Mouse (Mus musculus) intestine, embryonic 14.5 days (tissue): ENCODE measurements around the gene Hoxa5. TPM values are rescaled to one million over a fixed set of nuclear protein-coding genes. Genes with fewer than 3 reads are reported as not detected.

Experiments
- ATAC-seq: fragments of 200-750 bp; cut with Nextera tagmentation; replicated peaks from 2 replicates; pipeline ENCODE4 v1.8.0; 2017; ENCODE audit warnings: low read depth, moderate number of reproducible peaks, moderate TSS enrichment, moderate library complexity; ENCODE audit not compliant: low FRiP score, low TSS enrichment
- DNase-seq: peaks from one replicate; pipeline ENCODE4 v3.0.0-alpha.2; 2018; ENCODE audit warnings: low spot score
- H3K27ac ChIP-seq: fragments of 300-500 bp; sonication (generic); 2 replicates; pipeline ENCODE4 v1.5.1; 2014; ENCODE audit warnings: low read depth, mild to moderate bottlenecking, control low read depth
- H3K27me3 ChIP-seq: fragments of 300-500 bp; sonication (generic); replicated peaks from 2 replicates; pipeline ENCODE4 v1.6.1; 2014; ENCODE audit warnings: low read length, control low read depth; ENCODE audit not compliant: control insufficient read depth, insufficient read depth
- H3K36me3 ChIP-seq: fragments of 300-500 bp; sonication (generic); 2 replicates; pipeline ENCODE4 v1.6.1; 2014; ENCODE audit warnings: low read length, control low read depth; ENCODE audit not compliant: control insufficient read depth, insufficient read depth
- H3K4me1 ChIP-seq: fragments of 300-500 bp; sonication (generic); replicated peaks from 2 replicates; pipeline ENCODE4 v1.6.1; 2014; ENCODE audit warnings: low read length, control low read depth, mixed read lengths; ENCODE audit not compliant: control insufficient read depth, insufficient read depth
- H3K4me2 ChIP-seq: fragments of 300-500 bp; sonication (generic); 2 replicates; pipeline ENCODE4 v1.6.1; 2014; ENCODE audit warnings: low read length
- H3K4me3 ChIP-seq: fragments of 300-500 bp; sonication (generic); 2 replicates; pipeline ENCODE4 v1.5.1; 2014; ENCODE audit warnings: low read depth, low read length, control low read depth, mixed read lengths
- H3K9ac ChIP-seq: fragments of 300-500 bp; sonication (generic); 2 replicates; pipeline ENCODE4 v1.6.1; 2014; ENCODE audit warnings: mild to moderate bottlenecking, low read length
- H3K9me3 ChIP-seq: fragments of 300-500 bp; sonication (generic); 2 replicates; pipeline ENCODE4 v1.6.1; 2016; ENCODE audit warnings: low read length, control low read depth; ENCODE audit not compliant: control insufficient read depth
- WGBS: fragments of 180-500 bp; shearing (Covaris S2); extraction: QIAGEN DNeasy Blood & Tissue Kit; methylation state at CpG from one replicate; pipeline ENCODE4 v1.1.7; 2014; 5-methylcytosine and 5-hydroxymethylcytosine counted together
- polyA plus RNA-seq: library from polyadenylated mRNA; unstranded; fragments of >200 nt; fragmentation: Nextera tagmentation; extraction: Ambion mirVana; gene quantifications from 2 replicates; pipeline ENCODE4 v1.2.1, GENCODE M21; 2014

Hoxa5 gene
- polyA plus RNA-seq, 1 experiment from 2014 or later: 34.1 TPM

DNA sequence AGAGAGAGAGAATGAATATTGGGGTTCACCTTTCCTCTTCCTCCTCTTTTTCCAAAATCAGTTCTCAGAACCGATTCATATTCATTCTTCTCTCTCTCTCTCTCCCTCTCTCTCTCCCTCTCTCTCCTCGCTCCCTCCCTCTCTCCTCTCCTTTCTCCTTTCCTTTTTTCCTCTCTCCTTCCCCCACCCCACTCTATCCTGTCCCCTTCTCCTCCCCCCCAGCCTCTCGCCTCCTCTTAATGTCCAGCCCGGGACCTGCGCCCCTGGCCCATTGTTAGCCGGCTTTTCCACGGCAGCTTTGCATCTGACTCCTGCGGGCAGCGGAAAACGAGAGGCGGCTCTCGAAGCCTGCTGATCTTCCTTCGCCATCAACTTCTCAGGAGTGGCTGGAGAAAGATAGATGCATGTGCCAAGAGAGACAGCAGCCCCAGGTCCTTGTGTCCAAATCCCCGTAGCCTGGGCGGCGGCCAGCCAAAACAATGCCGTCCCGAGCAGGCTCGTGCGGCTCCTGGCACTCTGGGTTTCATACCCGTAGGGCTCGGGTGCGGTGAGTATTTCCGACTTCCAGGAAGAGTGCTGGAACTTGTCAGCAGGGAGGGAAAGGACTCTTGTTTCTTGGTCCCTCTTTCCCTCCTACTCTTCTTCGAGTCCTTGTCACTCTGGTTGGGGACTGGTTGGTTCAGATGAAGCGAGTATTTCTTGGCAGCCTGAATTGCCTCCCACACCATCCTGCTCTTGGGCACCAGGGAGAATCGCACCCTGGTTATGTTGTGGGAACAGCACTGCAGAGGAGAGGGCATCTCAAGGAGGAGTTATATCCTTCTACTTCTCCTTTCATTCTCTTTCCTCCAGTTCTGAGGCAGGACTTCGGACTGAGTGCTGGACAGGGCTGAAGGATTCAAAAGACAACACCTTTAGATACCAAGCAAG, 38.7 kb downstream of the Hoxa5 start:
- H3K9me3 ChIP-seq: no peaks in the 10 kb centered on the region
- peak overlapping the region; percentile 70 for H3K4me2 ChIP-seq
- H3K36me3 ChIP-seq: peaks cover 4% of the 10 kb centered on the region; the same call in 1 of the 2 replicates
- H3K27ac ChIP-seq: peak overlapping the region; percentile 95
- H3K27me3 ChIP-seq: 0 out of 2 replicates have a peak, but pooled peaks cover 8% of the 10 kb centered on the region
- H3K4me3 ChIP-seq: peak overlapping the region; percentile 59
- H3K9ac ChIP-seq: peak overlapping the region; percentile 87
- peak; percentile 80 for DNase-seq
- no peak for ATAC-seq
- 15% methylated on average over 28 of the region's 28 CpGs for WGBS
- peaks cover 38% of the 10 kb centered on the region for H3K4me1 ChIP-seq

DNA sequence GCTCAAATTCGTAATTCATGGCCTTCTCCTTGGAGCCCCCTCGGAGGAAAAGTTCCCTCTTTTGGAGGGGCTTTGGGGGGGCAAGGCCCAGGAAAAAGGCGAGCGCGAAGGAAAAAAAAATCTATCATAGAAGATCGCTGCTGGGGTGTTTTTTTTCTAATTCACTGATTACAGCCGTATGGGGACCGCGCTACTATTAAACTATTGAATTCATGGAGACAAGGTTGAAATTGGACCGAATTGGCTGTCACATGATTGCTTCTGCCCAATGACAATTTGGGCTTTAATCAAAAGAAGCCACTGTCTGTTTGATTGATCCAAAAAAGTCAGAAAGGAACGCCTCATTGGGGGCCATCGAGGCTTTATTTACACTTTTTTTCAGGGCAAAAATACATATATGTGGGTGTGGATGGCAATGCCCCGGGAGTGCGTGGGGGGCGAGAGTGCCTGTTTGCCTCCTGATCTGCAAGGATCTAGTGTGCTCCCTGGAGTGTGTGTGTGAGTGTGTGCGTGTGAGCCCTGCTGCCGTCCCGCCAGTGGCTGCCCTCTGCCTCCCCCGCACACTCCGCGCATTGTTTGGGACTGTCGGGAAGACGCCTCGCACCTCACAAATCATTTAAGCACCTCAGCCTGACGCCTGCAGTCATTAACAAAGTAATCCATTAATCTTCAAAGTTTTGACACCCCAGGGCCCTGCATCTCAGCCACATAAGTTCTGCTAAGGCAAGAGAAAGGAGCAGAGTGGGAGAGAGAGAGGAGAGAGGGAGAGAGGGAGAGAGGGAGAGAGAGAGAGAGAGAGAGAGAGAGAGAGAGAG, 39.6 kb downstream of the Hoxa5 start, which contains the start of gene Hoxa2:
Gene Hoxa2 (minus strand): TSS at position 206 of the 815 bp plus-strand sequence.
- H3K4me3 ChIP-seq: peak within 1 kb of the TSS; percentile 59
- 10% methylated on average over 25 of the region's 25 CpGs for WGBS
- H3K27ac ChIP-seq: peak within 1 kb of the TSS; percentile 95
- peaks cover 4% of the 10 kb centered on the region; the same call in 1 of the 2 replicates for H3K36me3 ChIP-seq
- DNase-seq (peak; percentile 82), ATAC-seq (no peak)
- H3K9ac ChIP-seq: peak within 1 kb of the TSS; percentile 87
- peak within 1 kb of the TSS; percentile 70 for H3K4me2 ChIP-seq
- H3K9me3 ChIP-seq: no peaks in the 10 kb centered on the region
- H3K27me3 ChIP-seq: 0 out of 2 replicates have a peak, but pooled peaks cover 8% of the 10 kb centered on the region
- H3K4me1 ChIP-seq: peaks cover 38% of the 10 kb centered on the region

DNA sequence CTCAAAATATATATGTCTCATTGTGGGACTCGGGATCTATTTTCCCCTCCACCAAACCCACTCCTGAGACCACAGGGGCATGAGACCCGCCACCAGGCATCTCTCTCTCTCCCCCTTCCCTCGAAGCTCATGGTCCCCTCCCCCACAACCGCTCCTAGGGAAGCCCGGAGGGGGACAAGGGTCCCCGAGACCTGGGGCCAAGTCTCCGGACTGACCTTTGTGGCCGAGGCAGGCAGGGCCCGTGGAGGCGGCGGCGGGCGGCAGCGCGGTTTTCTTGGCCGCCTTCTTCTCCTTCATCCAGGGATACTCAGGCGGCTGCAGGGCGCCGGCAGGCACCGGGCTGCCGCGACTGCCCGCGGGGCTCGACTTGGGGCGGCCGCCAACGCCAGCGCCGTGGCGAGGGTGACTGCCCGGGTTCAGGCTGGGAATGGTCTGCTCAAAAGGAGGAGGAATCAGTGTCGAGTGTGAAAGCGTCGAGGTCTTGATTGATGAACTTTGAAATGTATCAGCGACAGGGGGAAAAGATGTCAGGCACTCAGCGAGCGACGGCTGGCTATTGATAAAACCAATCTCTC, 40.2 kb downstream of the Hoxa5 start:
- Histone ChIP-seq H3K9ac (peak overlapping the region; percentile 87), H3K9me3 (no peaks in the 10 kb centered on the region), H3K36me3 (peaks cover 4% of the 10 kb centered on the region; the same call in 1 of the 2 replicates), H3K27me3 (0 out of 2 replicates have a peak, but pooled peaks cover 8% of the 10 kb centered on the region), H3K4me3 (peak overlapping the region; percentile 59), H3K4me2 (peak overlapping the region; percentile 70), H3K27ac (peak overlapping the region; percentile 95), H3K4me1 (peaks cover 44% of the 10 kb centered on the region)
- ATAC-seq (0 out of 2 replicates have a peak, but pooled peaks have one; percentile 9), DNase-seq (peak; percentile 83)
- WGBS: 4% methylated on average over 39 of the region's 39 CpGs

DNA sequence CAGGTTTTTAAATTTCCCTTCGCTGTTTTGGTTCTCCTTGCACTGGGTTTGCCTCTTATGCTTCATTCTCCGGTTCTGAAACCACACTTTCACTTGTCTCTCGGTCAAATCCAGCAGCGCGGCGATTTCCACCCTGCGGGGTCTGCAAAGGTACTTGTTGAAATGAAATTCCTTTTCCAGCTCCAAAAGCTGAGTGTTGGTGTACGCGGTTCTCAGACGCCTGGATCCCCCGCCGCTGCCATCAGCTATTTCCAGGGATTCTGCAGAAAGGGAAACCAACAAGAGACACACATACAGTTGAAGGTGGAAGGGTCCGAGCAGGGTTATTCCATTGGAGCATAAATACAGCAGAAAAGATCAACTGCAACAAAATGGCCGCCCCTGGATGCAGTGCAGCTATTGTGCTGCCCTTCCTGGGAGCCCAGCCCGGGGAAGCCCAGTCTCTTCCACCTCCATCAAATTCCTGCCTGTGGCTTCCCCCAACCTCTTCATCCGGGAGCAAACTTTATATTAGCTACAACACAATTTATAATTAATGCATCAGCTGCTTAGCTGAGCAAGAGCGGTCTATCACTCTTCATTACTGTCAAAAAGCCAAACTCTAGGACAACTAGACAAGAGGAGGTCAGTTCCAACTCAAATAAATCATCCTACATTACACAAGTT, 40.9 kb downstream of the Hoxa5 start:
- Histone ChIP-seq H3K4me3 (peak overlapping the region; percentile 59), H3K9me3 (no peaks in the 10 kb centered on the region), H3K27ac (peak overlapping the region; percentile 95), H3K27me3 (0 out of 2 replicates have a peak, but pooled peaks cover 8% of the 10 kb centered on the region), H3K9ac (peak overlapping the region; percentile 87), H3K4me1 (peaks cover 43% of the 10 kb centered on the region), H3K36me3 (peaks cover 4% of the 10 kb centered on the region; the same call in 1 of the 2 replicates), H3K4me2 (peak overlapping the region; percentile 70)
- ATAC-seq (0 out of 2 replicates have a peak, but pooled peaks have one; percentile 7), DNase-seq (peak; percentile 84)
- WGBS: 24% methylated on average over 17 of the region's 17 CpGs

DNA sequence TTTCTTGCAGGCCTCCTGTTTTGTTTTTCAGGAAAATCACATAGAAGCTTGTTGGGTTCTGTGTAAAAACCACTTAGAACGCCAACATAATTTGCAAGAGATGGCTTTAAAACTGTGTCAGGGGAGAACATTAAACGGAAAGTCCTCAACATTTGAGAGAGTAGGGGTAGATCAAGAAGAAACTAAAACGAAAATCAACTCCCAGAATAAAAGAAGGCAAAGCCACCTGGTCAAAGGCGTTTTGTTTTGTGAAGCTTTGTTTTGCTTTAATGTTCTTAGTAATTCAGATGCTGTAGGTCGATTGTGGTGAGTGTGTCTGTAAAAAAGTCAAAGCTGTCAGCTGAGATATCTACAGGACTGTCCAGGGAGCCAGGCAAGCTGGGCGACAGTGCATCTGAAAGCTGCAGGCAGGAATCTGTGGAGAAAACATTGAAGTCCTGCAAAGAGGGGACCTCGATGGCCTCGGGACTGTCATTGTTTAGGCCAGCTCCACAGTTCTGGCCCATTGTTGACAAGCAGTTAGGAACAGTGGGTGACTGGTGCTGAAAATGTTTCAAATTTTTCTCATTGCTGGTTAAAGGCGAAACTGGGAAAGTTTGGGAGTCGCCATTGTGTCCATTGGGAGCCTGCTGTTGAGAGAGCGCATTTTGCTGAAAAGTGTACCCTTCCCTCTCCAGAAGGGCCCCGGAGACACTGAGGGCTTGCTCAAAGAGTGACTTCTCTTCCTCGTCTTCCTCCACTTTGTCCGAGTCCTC, 41.6 kb downstream of the Hoxa5 start:
- H3K4me1 ChIP-seq: peaks cover 38% of the 10 kb centered on the region

DNA sequence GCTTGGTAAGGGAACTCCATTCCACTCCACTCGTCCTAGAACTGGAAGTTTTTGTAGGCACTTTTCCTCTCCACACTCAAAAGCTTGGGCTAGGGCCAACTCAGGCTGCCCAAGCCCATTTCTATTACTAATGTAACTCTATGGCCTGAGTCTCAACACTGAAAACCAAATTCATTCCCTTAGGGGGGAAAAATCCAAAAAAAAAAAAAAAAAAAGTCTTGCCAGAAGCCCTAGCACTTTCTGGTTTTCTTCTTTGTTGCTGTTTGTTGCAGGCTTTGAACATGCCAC, 42.4 kb downstream of the Hoxa5 start:
- peak overlapping the region; percentile 87 for H3K9ac ChIP-seq
- peak overlapping the region; percentile 28 for H3K27ac ChIP-seq
- peaks cover 9% of the 10 kb centered on the region for H3K27me3 ChIP-seq
- peaks cover 4% of the 10 kb centered on the region; the same call in 1 of the 2 replicates for H3K36me3 ChIP-seq
- H3K9me3 ChIP-seq: no peaks in the 10 kb centered on the region
- DNase-seq: peak; percentile 69
- H3K4me3 ChIP-seq: peak overlapping the region; percentile 59
- peaks cover 42% of the 10 kb centered on the region for H3K4me1 ChIP-seq
- no peak for ATAC-seq
- 17% methylated on average over 1 of the region's 1 CpGs for WGBS
- peak overlapping the region; percentile 70 for H3K4me2 ChIP-seq

More for the DNA sequence above, 41.6 kb downstream of the Hoxa5 start:
- Histone ChIP-seq H3K9ac (peak overlapping the region; percentile 87), H3K4me3 (peak overlapping the region; percentile 59), H3K9me3 (no peaks in the 10 kb centered on the region), H3K27me3 (0 out of 2 replicates have a peak, but pooled peaks cover 3% of the 10 kb centered on the region), H3K36me3 (peaks cover 4% of the 10 kb centered on the region; the same call in 1 of the 2 replicates), H3K4me2 (peak overlapping the region; percentile 70), H3K27ac (peak overlapping the region; percentile 95)
- ATAC-seq (no peak), DNase-seq (peak; percentile 68)
- 31% methylated on average over 14 of the region's 14 CpGs for WGBS

DNA sequence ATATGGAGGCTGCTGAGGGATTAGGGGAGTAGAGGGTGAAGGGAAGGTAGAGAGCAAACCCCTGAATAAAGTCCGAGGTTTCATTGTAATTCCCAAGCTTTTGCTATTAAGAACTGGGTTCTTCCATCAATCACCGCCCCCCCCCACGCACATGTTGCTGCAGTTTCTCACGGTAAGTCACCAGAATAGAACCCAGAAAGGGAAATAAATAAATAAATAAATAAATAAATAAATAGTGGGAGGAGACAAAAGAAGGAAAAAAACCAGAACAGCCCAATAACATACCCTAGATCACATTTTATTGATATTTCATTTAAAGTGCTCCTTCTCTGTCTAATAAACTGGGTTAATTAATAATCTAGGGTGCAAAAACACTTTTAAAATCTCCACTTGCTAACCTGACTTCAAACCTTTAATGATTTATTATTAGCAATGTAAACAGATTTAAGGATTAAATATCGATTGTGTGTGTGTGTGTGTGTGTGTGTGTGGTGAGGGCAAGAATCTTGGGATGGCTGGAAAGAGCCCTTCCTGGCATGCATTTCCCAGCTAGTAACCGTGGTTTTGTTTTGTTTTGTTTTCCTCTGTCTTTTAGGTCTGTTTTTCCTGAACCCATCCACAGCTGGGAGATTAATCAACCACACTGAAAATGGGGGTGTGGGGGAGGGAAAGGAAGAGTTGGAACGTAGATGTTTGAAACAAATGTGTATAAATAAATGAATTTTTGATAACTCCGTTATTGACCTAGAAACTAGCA, 42.9 kb downstream of the Hoxa5 start:
- Histone ChIP-seq H3K9ac (peak overlapping the region; percentile 87), H3K4me1 (peaks cover 44% of the 10 kb centered on the region), H3K27me3 (peaks cover 13% of the 10 kb centered on the region), H3K36me3 (peaks cover 4% of the 10 kb centered on the region; the same call in 1 of the 2 replicates), H3K4me3 (peak overlapping the region; percentile 59), H3K4me2 (peak overlapping the region; percentile 70), H3K9me3 (no peaks in the 10 kb centered on the region), H3K27ac (peak overlapping the region; percentile 93)
- ATAC-seq: no peak
- peak; percentile 16 for DNase-seq
- WGBS: 14% methylated on average over 8 of the region's 8 CpGs
